Mouse (Mus musculus) monocyte, adult 2 months (primary cell): ENCODE results near the gene Eme2.

ENCODE experiments used
- DNase-seq, 2 experiments: peaks; one replicate each; pipeline ENCODE4 v3.0.0; 2022; ENCODE audit warnings: low spot score in 2 of 2, low read depth in 1 of 2

Eme2 gene

GRCm38 (mm10) chr17:24896993-24897269, 2.0 kb upstream of the Eme2 start:
- DNase-seq = no peak

- no peak for DNase-seq
Observed at GRCm38 (mm10) chr17:24896241-24896992, 1.5 kb upstream of the Eme2 start, which contains the start of gene Nme3. TSS of gene Nme3 (plus strand) at chr17:24896500.

DNA sequence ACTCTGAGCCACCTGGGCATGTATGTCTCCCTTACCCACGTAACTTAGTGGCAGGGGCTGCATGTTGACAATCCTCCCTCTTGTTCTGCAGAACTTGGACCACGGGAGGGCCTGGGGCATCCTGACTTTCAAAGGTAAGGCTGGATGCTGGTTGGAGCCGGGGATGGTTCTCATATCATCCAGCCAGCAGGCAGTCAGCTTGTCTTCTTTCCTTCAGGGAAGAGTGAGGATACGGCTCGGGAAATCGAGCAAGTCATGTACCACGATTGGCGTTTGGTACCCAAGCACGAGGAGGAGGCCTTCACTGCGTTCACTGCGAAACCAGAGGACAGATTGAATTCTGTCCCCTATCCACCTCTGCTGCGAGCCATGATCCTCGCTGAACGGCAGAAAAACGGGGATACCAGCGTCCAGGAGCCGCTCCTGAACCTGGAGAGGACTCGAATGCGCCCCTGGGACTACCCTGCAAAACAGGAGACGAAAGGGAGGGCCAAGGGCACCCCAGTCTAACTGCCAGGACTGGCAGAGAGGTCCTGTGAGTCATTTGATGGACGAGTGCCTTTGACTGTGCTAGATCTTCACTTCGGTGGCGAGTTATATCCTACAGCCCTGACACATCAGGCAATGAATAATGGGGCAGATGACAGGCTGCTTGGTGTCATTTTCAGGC, 819 bp upstream of the Eme2 start:
- no peak for DNase-seq

DNA sequence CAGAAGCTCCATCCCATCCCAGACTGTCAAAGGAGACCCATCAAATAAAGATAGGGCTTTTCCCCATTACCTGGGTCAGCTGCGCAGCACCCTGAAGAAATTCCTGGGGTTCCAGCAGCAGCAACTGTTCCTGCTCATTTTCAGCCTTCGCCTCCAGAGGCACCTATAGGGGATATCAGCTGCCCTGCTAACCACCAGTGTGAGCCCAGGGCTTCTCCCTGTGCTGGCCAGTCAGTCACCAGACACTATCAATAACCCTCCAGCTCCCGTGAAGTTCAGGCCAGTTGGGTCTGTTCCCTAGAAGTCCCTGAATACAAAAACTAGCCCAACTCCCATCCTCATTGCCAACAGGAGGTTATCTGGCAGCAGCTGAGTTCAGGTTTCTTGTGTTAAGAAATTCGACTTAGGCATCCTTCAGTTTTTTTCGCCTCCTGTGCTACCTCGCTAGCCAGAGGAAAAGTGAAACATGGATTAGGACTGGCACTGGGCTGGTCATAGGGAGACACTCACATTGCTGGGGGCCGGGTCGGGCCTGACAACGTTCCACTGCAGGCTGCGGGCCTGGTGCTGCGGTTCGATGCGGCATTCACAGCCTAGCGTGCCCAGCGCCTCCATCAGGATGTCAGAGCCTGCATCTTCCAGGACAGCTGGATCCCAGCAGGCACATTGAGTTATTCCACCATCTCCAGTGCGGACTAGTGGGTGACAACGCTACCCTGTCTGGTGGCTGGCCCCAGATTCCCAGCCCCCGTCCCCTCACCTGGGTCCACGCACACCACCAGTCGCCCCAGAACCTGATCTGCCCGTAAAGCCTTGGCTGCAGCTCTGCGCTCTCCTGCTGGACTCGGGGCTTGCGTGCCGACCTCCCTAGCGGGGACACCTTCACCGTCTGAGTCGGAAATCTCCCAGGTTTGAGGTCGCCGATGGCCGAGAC, 559 bp downstream of the Eme2 start:
- DNase-seq = no peak

- no peak for DNase-seq
Observed at GRCm38 (mm10) chr17:24893276-24893675, 1.6 kb downstream of the Eme2 start.

- DNase-seq = no peak
Observed at GRCm38 (mm10) chr17:24892785-24893184, 2.1 kb downstream of the Eme2 start.

DNA sequence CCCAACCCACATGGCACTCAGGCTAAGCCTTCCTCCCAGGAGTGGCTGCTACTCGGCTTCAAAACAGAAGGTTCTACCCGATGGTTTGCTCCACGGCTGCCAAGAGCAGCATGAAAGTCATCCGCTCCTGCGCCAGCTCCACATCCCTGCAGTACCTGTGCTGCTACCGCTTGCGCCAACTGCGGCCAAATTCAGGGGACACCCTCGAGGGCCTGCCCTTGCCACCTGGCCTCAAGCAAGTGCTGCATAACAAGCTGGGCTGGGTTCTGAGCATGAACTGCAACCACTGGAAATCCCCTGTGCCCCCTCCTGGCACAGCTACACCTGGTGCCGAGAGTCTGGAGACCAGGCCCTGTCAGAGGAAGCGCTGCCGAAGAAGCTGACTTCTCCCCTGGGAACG, 3.6 kb downstream of the Eme2 start:
- DNase-seq = no peak

DNA sequence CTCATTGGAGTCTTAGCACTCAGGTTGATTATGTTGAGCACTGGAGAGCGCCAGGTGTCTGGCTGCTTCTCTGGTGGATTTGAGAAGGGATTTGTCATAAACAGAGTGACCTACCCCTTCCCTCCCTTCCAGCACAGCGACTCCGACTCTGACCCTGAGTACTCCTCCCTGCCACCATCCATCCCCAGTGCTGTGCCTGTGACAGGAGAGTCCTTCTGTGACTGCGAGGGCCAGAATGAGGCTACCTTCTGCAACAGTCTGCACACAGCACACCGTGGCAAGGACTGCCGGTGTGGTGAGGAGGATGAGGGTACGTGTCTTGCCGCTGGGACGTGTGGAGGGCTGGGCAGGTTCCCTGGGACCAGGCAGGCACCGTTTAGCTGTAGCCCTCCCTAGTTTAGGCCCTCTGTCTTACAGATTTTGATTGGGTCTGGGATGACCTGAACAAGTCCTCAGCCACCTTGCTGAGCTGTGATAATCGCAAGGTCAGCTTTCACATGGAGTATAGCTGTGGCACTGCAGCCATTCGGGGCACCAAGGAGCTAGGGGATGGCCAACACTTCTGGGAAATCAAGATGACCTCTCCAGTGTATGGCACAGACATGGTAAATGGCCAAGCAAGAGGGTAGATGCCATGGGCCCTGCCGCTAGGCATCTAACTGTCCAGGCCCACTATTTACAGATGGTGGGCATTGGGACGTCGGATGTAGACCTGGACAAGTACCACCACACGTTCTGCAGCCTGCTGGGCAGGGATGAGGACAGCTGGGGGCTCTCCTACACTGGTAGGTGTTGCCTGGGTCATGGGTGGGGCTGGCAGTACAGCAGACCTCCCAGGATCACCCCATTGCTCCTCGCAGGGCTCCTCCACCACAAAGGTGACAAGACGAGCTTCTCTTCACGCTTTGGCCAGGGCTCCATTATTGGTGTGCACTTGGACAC, 4.5 kb downstream of the Eme2 start:
- DNase-seq = no peak

DNA sequence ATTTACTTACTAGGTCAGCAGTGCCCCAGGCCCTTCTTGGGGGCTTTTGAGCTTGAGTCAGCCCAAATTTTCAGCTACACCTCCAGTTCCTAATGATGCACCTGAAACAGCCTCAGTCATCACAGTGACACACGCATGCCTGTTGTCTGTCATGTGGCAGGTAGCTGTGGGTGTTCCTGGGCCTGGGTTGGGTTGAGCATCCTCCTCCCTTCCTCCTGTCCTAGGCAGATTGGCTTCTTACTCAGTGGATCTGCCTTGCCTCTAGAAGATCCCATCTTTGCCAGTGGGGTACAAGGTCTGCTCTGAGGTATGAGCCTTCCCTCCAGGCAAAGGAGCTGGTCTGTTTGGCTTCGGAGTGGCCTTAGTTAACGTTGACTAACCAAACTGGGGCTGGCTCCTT, 6.0 kb downstream of the Eme2 start:
- DNase-seq = no peak

DNA sequence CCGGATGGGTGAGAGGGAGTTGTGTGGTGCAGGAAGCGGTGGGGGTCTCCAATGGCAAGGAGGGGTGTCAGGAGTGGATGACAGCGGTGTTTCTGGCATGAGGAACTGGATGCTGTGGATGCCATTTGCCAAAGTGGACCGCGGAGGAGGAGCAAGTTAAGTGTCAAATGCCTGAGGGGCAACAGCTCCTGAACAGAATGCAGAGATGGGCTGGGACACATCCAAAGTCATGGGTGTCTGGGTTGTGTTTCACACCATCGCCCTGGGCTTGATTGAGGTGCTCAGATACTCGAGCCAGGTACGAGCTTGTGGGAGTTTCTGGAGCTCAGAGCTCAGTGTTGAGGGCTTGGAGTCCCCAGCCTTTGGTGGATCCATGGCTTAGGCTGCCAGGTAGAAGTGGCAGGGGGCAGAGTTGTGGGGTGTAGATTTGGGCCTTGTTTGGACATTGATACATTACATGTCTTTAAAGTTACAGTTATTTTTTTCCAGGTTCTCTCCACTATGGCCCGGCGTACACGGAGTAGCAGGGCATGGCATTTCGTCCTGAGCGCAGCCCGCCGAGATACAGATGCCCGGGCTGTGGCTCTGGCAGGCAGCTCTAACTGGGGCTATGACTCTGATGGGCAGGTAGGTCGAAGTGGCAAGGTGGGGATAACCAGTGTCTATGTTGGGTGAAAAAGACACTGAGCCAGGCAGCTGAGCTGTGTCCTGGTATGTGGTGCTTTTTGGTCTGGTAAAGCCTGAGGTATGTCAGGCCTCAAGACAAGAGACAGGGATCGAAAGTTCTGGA, 7.4 kb downstream of the Eme2 start:
- no peak for DNase-seq

- DNase-seq = no peak
Observed at GRCm38 (mm10) chr17:24886932-24887271, 8.0 kb downstream of the Eme2 start.

GRCm38 (mm10) chr17:24886134-24886931, 8.6 kb downstream of the Eme2 start, which contains the start of the genes Nubp2 and Spsb3:
TSS of gene Nubp2 (minus strand) at chr17:24886349.
TSS of gene Spsb3 (plus strand) at chr17:24886643.
- peak; percentile 90 to 99 for DNase-seq

- DNase-seq = no peak
Observed at GRCm38 (mm10) chr17:24885356-24886133, 9.3 kb downstream of the Eme2 start.

GRCm38 (mm10) chr17:24884391-24884790, 10.5 kb downstream of the Eme2 start:
- no peak for DNase-seq

GRCm38 (mm10) chr17:24881738-24882440, 13.0 kb downstream of the Eme2 start:
- no peak for DNase-seq

GRCm38 (mm10) chr17:24878531-24878930, 16.4 kb downstream of the Eme2 start:
- DNase-seq = no peak

GRCm38 (mm10) chr17:24878117-24878397, 16.8 kb downstream of the Eme2 start:
- no peak for DNase-seq
